Mouse (Mus musculus) forebrain, postnatal 0 days (tissue): ENCODE results near the gene Enpp1. TPM values are rescaled to one million over a fixed set of nuclear protein-coding genes. Genes with fewer than 3 reads are reported as not detected.

Experiments
- ATAC-seq: fragments of 200-750 bp; cut with Nextera tagmentation; 2 replicates; pipeline ENCODE4 v1.8.0; 2017; ENCODE audit warnings: mild to moderate bottlenecking, moderate library complexity
- DNase-seq: peaks from one replicate; pipeline ENCODE4 v3.0.0-alpha.2; 2015
- H3K27ac ChIP-seq: fragments of 300-500 bp; sonication (generic); 2 replicates; pipeline ENCODE4 v1.5.1; 2014; ENCODE audit warnings: low read depth, mild to moderate bottlenecking, antibody characterized with exemption, low read length, moderate library complexity, mixed read lengths
- H3K27me3 ChIP-seq: fragments of 300-500 bp; sonication (generic); 2 replicates; pipeline ENCODE4 v1.6.1; 2014; ENCODE audit warnings: mild to moderate bottlenecking, low read length, mixed read lengths; ENCODE audit not compliant: insufficient read depth
- H3K36me3 ChIP-seq: fragments of 300-500 bp; sonication (generic); 2 replicates; pipeline ENCODE4 v1.6.1; 2014; ENCODE audit warnings: mild to moderate bottlenecking, moderate library complexity; ENCODE audit not compliant: insufficient read depth
- H3K4me1 ChIP-seq: fragments of 300-500 bp; sonication (generic); 2 replicates; pipeline ENCODE4 v1.6.1; 2014; ENCODE audit warnings: antibody characterized with exemption; ENCODE audit not compliant: insufficient read depth
- H3K4me2 ChIP-seq: fragments of 300-500 bp; sonication (generic); 2 replicates; pipeline ENCODE4 v1.6.1; 2014; ENCODE audit warnings: low read depth, mild to moderate bottlenecking, moderate library complexity
- H3K4me3 ChIP-seq: fragments of 300-500 bp; sonication (generic); 2 replicates; pipeline ENCODE4 v1.5.1; 2014; ENCODE audit warnings: low read depth, low read length, mixed read lengths
- H3K9ac ChIP-seq: fragments of 300-500 bp; sonication (generic); 2 replicates; pipeline ENCODE4 v1.6.1; 2014; ENCODE audit warnings: mild to moderate bottlenecking
- H3K9me3 ChIP-seq: fragments of 300-500 bp; sonication (generic); 2 replicates; pipeline ENCODE4 v1.6.1; 2016; ENCODE audit warnings: low read length
- CTCF ChIP-seq: sonication (generic); IDR thresholded peaks from 2 replicates; pipeline ENCODE4 v1.5.1; 2016; ENCODE audit warnings: antibody characterized with exemption, control low read depth, low read depth
- WGBS: fragments of 180-500 bp; shearing (Covaris S2); extraction: QIAGEN DNeasy Blood & Tissue Kit; methylation state at CpG from one replicate; pipeline ENCODE4 v1.1.7; 2014; 5-methylcytosine and 5-hydroxymethylcytosine counted together
- polyA plus RNA-seq: library from polyadenylated mRNA; unstranded; fragments of >200 nt; fragmentation: Nextera tagmentation; extraction: Ambion mirVana; gene quantifications from 2 replicates; pipeline ENCODE4 v1.2.1, GENCODE M21; 2015
- total RNA-seq: library from RNA; depleted of rRNA; stranded (reverse); fragments of >200 nt; gene quantifications from 2 replicates; pipeline ENCODE4 v1.2.3, GENCODE M21; 2014

Enpp1 gene
- total and polyA plus RNA-seq, 2 experiments from 2014 or later, result 2.2 to 6.1 TPM

DNA sequence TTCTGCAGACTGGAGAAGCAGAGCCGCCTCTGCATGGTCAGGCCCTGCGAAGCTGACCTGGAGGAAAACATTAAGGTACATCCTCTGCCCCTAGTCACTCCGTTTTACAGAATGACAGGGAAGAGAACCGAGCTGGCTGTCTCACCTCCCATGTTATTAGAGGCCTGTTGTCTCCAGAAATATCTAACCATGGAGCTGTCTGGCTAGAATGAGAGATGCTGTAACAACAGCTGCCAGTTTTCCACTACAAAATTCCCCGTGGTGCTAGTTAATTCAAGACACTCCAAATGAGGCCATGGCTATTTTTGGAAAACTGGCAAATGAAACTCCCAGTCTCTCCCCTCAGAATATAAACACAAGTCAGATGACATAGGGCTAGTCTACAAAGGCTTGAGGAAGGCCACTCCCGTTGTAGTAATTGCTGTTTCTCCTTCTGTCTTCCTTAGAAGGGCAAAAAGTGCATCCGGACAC, 115.1 kb downstream of the Enpp1 start:
- H3K9ac ChIP-seq, result no peak overlapping the region
- ATAC-seq (peak; percentile 44), DNase-seq (peak; percentile 14)
- no peaks in the 10 kb centered on the region for H3K27me3 ChIP-seq
- no peak overlapping the region for H3K4me2 ChIP-seq
- no peak for TF ChIP-seq CTCF
- H3K9me3 ChIP-seq, result no peaks in the 10 kb centered on the region
- H3K4me1 ChIP-seq, result no peaks in the 10 kb centered on the region; the same call in 1 of the 2 replicates
- H3K27ac ChIP-seq, result no peak overlapping the region
- 45% methylated on average over 7 of the region's 7 CpGs for WGBS
- no peak overlapping the region for H3K4me3 ChIP-seq
- H3K36me3 ChIP-seq, result no peaks in the 10 kb centered on the region

DNA sequence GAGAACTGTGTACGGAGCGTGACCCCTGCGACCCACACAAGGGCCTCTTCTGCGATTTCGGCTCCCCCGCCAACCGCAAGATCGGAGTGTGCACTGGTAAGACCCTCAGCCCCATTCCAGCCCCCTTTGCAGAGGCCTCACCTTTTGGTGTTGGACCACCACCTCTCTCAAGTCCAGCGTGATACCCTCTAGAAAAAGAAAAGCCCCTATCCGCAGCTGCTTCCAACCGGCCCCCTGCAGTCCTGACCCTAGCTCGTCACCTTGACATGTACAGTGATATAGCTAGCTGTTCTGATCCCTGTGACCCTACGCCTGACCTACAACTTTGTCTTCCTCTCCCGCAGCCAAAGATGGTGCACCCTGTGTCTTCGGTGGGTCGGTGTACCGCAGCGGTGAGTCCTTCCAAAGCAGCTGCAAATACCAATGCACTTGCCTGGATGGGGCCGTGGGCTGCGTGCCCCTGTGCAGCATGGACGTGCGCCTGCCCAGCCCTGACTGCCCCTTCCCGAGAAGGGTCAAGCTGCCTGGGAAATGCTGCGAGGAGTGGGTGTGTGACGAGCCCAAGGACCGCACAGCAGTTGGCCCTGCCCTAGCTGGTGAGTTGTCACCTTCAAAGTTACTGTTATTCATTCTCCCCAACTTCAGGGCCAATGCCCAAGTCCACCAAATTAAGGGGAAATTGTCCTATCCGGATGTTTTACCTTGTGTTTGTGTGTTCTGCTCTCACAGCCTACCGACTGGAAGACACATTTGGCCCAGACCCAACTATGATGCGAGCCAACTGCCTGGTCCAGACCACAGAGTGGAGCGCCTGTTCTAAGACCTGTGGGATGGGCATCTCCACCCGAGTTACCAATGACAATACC, 115.7 kb downstream of the Enpp1 start:
- Histone ChIP-seq H3K36me3 (no peaks in the 10 kb centered on the region), H3K27ac (no peak overlapping the region), H3K9ac (peak overlapping the region; percentile 56), H3K4me2 (peak overlapping the region; percentile 84), H3K9me3 (no peaks in the 10 kb centered on the region), H3K4me3 (peak overlapping the region; percentile 55), H3K4me1 (no peaks in the 10 kb centered on the region; the same call in 1 of the 2 replicates), H3K27me3 (no peaks in the 10 kb centered on the region)
- ATAC-seq (no peak), DNase-seq (peak; percentile 27)
- TF ChIP-seq CTCF, result no peak
- WGBS, result 16% methylated on average over 31 of the region's 31 CpGs

DNA sequence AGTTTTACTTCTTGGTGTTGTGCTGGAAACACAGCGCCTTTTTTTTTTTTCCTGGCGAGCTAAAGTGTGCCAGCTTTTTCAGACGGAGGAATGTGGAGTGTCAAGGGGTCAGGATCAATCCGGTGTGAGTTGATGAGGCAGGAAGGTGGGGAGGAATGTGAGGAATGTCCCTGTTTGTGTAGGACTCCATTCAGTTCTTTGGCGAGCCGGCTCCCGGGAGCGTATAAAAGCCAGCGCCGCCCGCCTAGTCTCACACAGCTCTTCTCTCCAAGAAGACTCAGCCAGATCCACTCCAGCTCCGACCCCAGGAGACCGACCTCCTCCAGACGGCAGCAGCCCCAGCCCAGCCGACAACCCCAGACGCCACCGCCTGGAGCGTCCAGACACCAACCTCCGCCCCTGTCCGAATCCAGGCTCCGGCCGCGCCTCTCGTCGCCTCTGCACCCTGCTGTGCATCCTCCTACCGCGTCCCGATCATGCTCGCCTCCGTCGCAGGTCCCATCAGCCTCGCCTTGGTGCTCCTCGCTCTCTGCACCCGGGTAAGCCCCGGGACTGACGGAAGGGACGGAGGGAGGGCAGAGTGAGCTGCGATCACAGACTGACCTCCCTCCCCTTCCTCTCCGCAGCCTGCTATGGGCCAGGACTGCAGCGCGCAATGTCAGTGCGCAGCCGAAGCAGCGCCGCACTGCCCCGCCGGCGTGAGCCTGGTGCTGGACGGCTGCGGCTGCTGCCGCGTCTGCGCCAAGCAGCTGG, 116.5 kb downstream of the Enpp1 start, which contains the start of gene Ccn2:
Gene Ccn2, plus strand, starts transcription at position 193 of the 753 bp plus-strand sequence.
- TF ChIP-seq CTCF, result 0 out of 2 replicates have a peak, but pooled peaks have one; percentile 15
- Histone ChIP-seq H3K4me2 (peak within 1 kb of the TSS; percentile 84), H3K36me3 (no peaks in the 10 kb centered on the region), H3K4me1 (no peaks in the 10 kb centered on the region; the same call in 1 of the 2 replicates), H3K27ac (no peak within 1 kb of the TSS), H3K27me3 (no peaks in the 10 kb centered on the region; the same call in 1 of the 2 replicates), H3K4me3 (peak within 1 kb of the TSS; percentile 55), H3K9ac (peak within 1 kb of the TSS; percentile 56), H3K9me3 (no peaks in the 10 kb centered on the region)
- DNase-seq, result peak; percentile 54
- WGBS, result 3% methylated on average over 53 of the region's 53 CpGs
- ATAC-seq, result peak; percentile 88

DNA sequence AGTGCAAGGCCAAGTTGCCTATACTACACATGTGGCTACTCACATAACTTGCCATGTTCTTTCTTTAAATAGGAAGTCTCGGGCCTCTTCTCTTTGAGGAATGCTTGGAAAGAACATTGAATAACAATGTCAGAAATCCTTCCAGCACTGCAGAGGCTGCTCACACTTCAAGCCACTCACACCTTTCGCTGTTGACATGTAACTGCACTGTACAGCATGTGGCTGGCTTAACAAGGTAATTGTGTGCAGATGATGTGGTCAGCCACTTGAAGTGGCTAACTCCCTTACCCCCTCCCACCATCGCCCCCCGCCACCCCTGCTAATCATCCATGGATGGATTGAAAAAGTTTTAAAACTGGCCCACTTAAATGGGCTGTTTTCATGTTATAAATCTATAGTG, 118.4 kb downstream of the Enpp1 start:
- Histone ChIP-seq H3K27ac (no peak overlapping the region), H3K4me1 (no peaks in the 10 kb centered on the region; the same call in 1 of the 2 replicates), H3K36me3 (no peaks in the 10 kb centered on the region), H3K27me3 (no peaks in the 10 kb centered on the region; the same call in 1 of the 2 replicates), H3K9me3 (no peaks in the 10 kb centered on the region), H3K4me2 (no peak overlapping the region), H3K4me3 (no peak overlapping the region), H3K9ac (no peak overlapping the region)
- ATAC-seq (no peak), DNase-seq (no peak)
- TF ChIP-seq CTCF, result no peak
- 83% methylated on average over 4 of the region's 4 CpGs for WGBS

DNA sequence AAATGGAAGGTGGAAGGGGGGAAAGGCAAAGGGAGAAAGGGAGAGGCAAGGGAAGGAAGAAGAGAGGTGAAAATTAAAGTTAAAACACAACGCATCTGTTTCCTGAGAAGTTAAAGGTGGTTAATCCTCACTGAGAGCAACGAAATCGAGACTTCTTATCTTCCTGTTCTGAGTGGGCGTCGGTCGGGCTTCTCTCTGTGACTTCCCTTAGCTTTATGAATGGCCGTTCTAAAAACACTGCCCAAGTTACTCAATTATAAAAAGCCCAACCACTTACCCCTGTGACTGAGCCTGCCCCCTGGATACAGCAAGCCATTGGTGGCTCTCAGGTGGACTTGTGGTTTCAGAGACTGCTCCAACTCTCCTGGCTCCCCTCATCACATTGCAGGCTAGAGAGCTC, 119.0 kb downstream of the Enpp1 start:
- DNase-seq (no peak), ATAC-seq (no peak)
- TF ChIP-seq CTCF, result no peak
- Histone ChIP-seq H3K36me3 (no peaks in the 10 kb centered on the region), H3K27ac (no peak overlapping the region), H3K4me1 (no peaks in the 10 kb centered on the region; the same call in 1 of the 2 replicates), H3K4me3 (no peak overlapping the region), H3K9me3 (no peaks in the 10 kb centered on the region), H3K4me2 (no peak overlapping the region), H3K27me3 (no peaks in the 10 kb centered on the region; the same call in 1 of the 2 replicates), H3K9ac (no peak overlapping the region)
- WGBS, result 77% methylated on average over 7 of the region's 7 CpGs

DNA sequence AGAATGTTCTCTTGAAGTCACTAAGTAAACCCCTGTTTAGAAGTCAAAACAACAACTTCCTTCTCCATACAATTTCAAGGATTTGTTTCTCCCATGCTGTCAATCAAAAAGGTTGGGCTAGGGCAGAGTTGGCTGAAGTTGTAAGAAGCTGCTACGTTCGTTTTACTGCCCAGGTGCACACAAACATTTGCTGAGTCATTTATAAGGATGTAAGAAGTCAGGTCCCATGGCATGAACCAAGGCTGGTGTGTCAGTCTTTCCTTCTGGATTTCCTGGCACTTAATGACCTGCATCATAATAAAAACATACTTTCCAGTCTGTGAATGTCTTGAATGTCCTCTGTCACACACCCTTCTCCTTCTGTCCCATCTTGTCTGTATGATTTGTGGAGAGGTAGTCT, 119.6 kb downstream of the Enpp1 start:
- Histone ChIP-seq H3K36me3 (no peaks in the 10 kb centered on the region), H3K4me3 (no peak overlapping the region), H3K9me3 (no peaks in the 10 kb centered on the region), H3K4me2 (no peak overlapping the region), H3K9ac (no peak overlapping the region), H3K27me3 (no peaks in the 10 kb centered on the region; the same call in 1 of the 2 replicates), H3K4me1 (no peaks in the 10 kb centered on the region; the same call in 1 of the 2 replicates), H3K27ac (no peak overlapping the region)
- WGBS, result 69% methylated on average over 2 of the region's 2 CpGs
- DNase-seq (no peak), ATAC-seq (no peak)
- TF ChIP-seq CTCF, result no peak

DNA sequence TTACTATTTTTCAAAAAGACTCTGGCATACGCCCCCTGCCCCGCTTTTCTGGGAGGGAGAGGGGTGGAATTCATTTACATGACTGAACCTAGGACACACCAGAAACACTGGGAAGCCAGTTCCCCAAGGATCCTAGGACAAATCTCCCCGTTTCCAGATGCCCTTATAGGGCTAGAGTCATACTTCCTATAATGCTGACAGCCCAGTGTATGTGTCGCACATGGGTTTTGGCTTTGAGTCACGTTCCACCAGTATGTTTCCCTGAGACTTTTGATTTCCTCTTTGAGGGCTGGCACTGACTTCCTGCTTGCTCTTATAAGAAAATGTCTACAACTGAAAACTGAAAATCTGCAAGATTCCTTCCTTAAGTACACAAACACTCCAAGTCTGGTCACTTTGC, 120.2 kb downstream of the Enpp1 start:
- TF ChIP-seq CTCF, result no peak
- WGBS, result 75% methylated on average over 5 of the region's 5 CpGs
- no peak for ATAC-seq

More for the DNA sequence above, 120.2 kb downstream of the Enpp1 start:
- Histone ChIP-seq H3K27ac (no peak overlapping the region), H3K9me3 (no peaks in the 10 kb centered on the region), H3K27me3 (no peaks in the 10 kb centered on the region; the same call in 1 of the 2 replicates), H3K4me2 (no peak overlapping the region), H3K9ac (no peak overlapping the region), H3K4me1 (no peaks in the 10 kb centered on the region; the same call in 1 of the 2 replicates), H3K36me3 (no peaks in the 10 kb centered on the region), H3K4me3 (no peak overlapping the region)
- DNase-seq, result no peak
